Mouse (Mus musculus): ENCODE measurements around the gene Dip2b. TPM values are rescaled to one million over a fixed set of nuclear protein-coding genes. Genes with fewer than 3 reads are reported as not detected.
A peak's percentile ranks its signal among the peaks of the same experiment; 100 is the strongest.

The Dip2b gene
- polyA plus RNA-seq, 1 experiment: 35.9 TPM

- peaks cover 4% of the 10 kb centered on the region; the same call in 1 of the 2 replicates for H3K4me1 ChIP-seq (ENCODE audit: control insufficient read depth, insufficient read depth, low read length)
- no peak for TF ChIP-seq POLR2A (IDR thresholded peaks at IDR 0.05; ENCODE audit: extremely low read depth, insufficient read depth, low read length)
- TF ChIP-seq CTCF (IDR thresholded peaks at IDR 0.05; ENCODE audit: extremely low read depth, insufficient read depth, low read length): no peak
- H3K27ac ChIP-seq (ENCODE audit: insufficient read depth, low read length): no peak overlapping the region
- H3K4me3 ChIP-seq (ENCODE audit: insufficient read depth, low read length): no peak overlapping the region
These were observed 174.9 kb downstream of the Dip2b start for GRCm38 (mm10) chr15:100213339-100213738.

- Histone ChIP-seq H3K4me3 (ENCODE audit: insufficient read depth, low read length) (no peak overlapping the region), H3K27ac (ENCODE audit: insufficient read depth, low read length) (no peak overlapping the region), H3K4me1 (ENCODE audit: control insufficient read depth, insufficient read depth, low read length) (peaks cover 4% of the 10 kb centered on the region; the same call in 1 of the 2 replicates)
- TF ChIP-seq CTCF (IDR thresholded peaks at IDR 0.05; ENCODE audit: extremely low read depth, insufficient read depth, low read length): no peak
- no peak for TF ChIP-seq POLR2A (IDR thresholded peaks at IDR 0.05; ENCODE audit: extremely low read depth, insufficient read depth, low read length)
These were observed 176.6 kb downstream of the Dip2b start for GRCm38 (mm10) chr15:100215092-100215491.

GRCm38 (mm10) chr15:100216173-100216572, 177.7 kb downstream of the Dip2b start:
- TF ChIP-seq CTCF (IDR thresholded peaks at IDR 0.05; ENCODE audit: extremely low read depth, insufficient read depth, low read length) (no peak), POLR2A (IDR thresholded peaks at IDR 0.05; ENCODE audit: extremely low read depth, insufficient read depth, low read length) (no peak)
- H3K27ac ChIP-seq (ENCODE audit: insufficient read depth, low read length): 0 out of 2 replicates have a peak overlapping the region, but pooled peaks have one; percentile 67
- H3K4me1 ChIP-seq (ENCODE audit: control insufficient read depth, insufficient read depth, low read length): peaks cover 4% of the 10 kb centered on the region; the same call in 1 of the 2 replicates
- no peak overlapping the region for H3K4me3 ChIP-seq (ENCODE audit: insufficient read depth, low read length)

GRCm38 (mm10) chr15:100218018-100218417, 179.6 kb downstream of the Dip2b start:
- Histone ChIP-seq H3K4me1 (ENCODE audit: control insufficient read depth, insufficient read depth, low read length) (peaks cover 4% of the 10 kb centered on the region; the same call in 1 of the 2 replicates), H3K27ac (ENCODE audit: insufficient read depth, low read length) (no peak overlapping the region), H3K4me3 (ENCODE audit: insufficient read depth, low read length) (no peak overlapping the region)
- no peak for TF ChIP-seq CTCF (IDR thresholded peaks at IDR 0.05; ENCODE audit: extremely low read depth, insufficient read depth, low read length)
- no peak for TF ChIP-seq POLR2A (IDR thresholded peaks at IDR 0.05; ENCODE audit: extremely low read depth, insufficient read depth, low read length)

GRCm38 (mm10) chr15:100219396-100219795, 180.9 kb downstream of the Dip2b start:
- H3K4me3 ChIP-seq (ENCODE audit: insufficient read depth, low read length): no peak overlapping the region

GRCm38 (mm10) chr15:100220916-100221315, 182.5 kb downstream of the Dip2b start:
- TF ChIP-seq POLR2A (IDR thresholded peaks at IDR 0.05; ENCODE audit: extremely low read depth, insufficient read depth, low read length) (no peak), CTCF (IDR thresholded peaks at IDR 0.05; ENCODE audit: extremely low read depth, insufficient read depth, low read length) (no peak)
- no peak overlapping the region for H3K27ac ChIP-seq (ENCODE audit: insufficient read depth, low read length)
- H3K4me3 ChIP-seq (ENCODE audit: insufficient read depth, low read length): no peak overlapping the region

More at GRCm38 (mm10) chr15:100219396-100219795, 180.9 kb downstream of the Dip2b start:
- no peak for TF ChIP-seq POLR2A (IDR thresholded peaks at IDR 0.05; ENCODE audit: extremely low read depth, insufficient read depth, low read length)
- no peak for TF ChIP-seq CTCF (IDR thresholded peaks at IDR 0.05; ENCODE audit: extremely low read depth, insufficient read depth, low read length)
- Histone ChIP-seq H3K4me1 (ENCODE audit: control insufficient read depth, insufficient read depth, low read length) (peaks cover 2% of the 10 kb centered on the region; the same call in 1 of the 2 replicates), H3K27ac (ENCODE audit: insufficient read depth, low read length) (no peak overlapping the region)

GRCm38 (mm10) chr15:100225381-100225780, 186.9 kb downstream of the Dip2b start:
- no peak overlapping the region for H3K4me3 ChIP-seq (ENCODE audit: insufficient read depth, low read length)
- no peak overlapping the region for H3K27ac ChIP-seq (ENCODE audit: insufficient read depth, low read length)
- peaks cover 7% of the 10 kb centered on the region; the same call in 1 of the 2 replicates for H3K4me1 ChIP-seq (ENCODE audit: control insufficient read depth, insufficient read depth, low read length)
- TF ChIP-seq POLR2A (IDR thresholded peaks at IDR 0.05; ENCODE audit: extremely low read depth, insufficient read depth, low read length): no peak
- TF ChIP-seq CTCF (IDR thresholded peaks at IDR 0.05; ENCODE audit: extremely low read depth, insufficient read depth, low read length): no peak

More at GRCm38 (mm10) chr15:100220916-100221315, 182.5 kb downstream of the Dip2b start:
- H3K4me1 ChIP-seq (ENCODE audit: control insufficient read depth, insufficient read depth, low read length): peaks cover 2% of the 10 kb centered on the region; the same call in 1 of the 2 replicates

- peaks cover 7% of the 10 kb centered on the region; the same call in 1 of the 2 replicates for H3K4me1 ChIP-seq (ENCODE audit: control insufficient read depth, insufficient read depth, low read length)
- no peak for TF ChIP-seq POLR2A (IDR thresholded peaks at IDR 0.05; ENCODE audit: extremely low read depth, insufficient read depth, low read length)
- no peak for TF ChIP-seq CTCF (IDR thresholded peaks at IDR 0.05; ENCODE audit: extremely low read depth, insufficient read depth, low read length)
- no peak overlapping the region for H3K4me3 ChIP-seq (ENCODE audit: insufficient read depth, low read length)
- H3K27ac ChIP-seq (ENCODE audit: insufficient read depth, low read length): no peak overlapping the region
These were observed 187.4 kb downstream of the Dip2b start for GRCm38 (mm10) chr15:100225891-100226290.

GRCm38 (mm10) chr15:100227031-100227662, 188.7 kb downstream of the Dip2b start:
- Histone ChIP-seq H3K4me3 (ENCODE audit: insufficient read depth, low read length) (peak overlapping the region; percentile 95), H3K4me1 (ENCODE audit: control insufficient read depth, insufficient read depth, low read length) (peaks cover 7% of the 10 kb centered on the region; the same call in 1 of the 2 replicates), H3K27ac (ENCODE audit: insufficient read depth, low read length) (peak overlapping the region; percentile 100)
- TF ChIP-seq POLR2A (IDR thresholded peaks at IDR 0.05; ENCODE audit: extremely low read depth, insufficient read depth, low read length): no peak
- no peak for TF ChIP-seq CTCF (IDR thresholded peaks at IDR 0.05; ENCODE audit: extremely low read depth, insufficient read depth, low read length)
